Mouse (Mus musculus): ENCODE data around the gene Slc25a44. TPM values are rescaled to one million over a fixed set of nuclear protein-coding genes. Genes with fewer than 3 reads are reported as not detected.

Slc25a44 gene
- total RNA-seq, 1 experiment, result 13.6 TPM

GRCm38 (mm10) chr3:88420771-88421170 is 4.2 kb downstream of the Slc25a44 start:
- Histone ChIP-seq H3K9me3 (ENCODE audit: control insufficient read depth, insufficient read depth, low read depth, low read length) (no peaks in the 10 kb centered on the region), H3K4me1 (ENCODE audit: control insufficient read depth in 2 of 2, insufficient read depth in 2 of 2, low read length in 2 of 2, poor library complexity in 1 of 2) (peaks cover 2 to 11% of the 10 kb centered on the region in 2 experiments; a peak in 3 of 4 replicates), H3K27ac (ENCODE audit: insufficient read depth, low read depth, low read length, poor library complexity, severe bottlenecking) (no peak overlapping the region), H3K4me3 (ENCODE audit: insufficient read depth in 1 of 2, low read depth in 1 of 2, low read length in 2 of 2, poor library complexity in 1 of 2, severe bottlenecking in 1 of 2) (no peak overlapping the region), H3K36me3 (ENCODE audit: control insufficient read depth, insufficient read depth, low read length, poor library complexity, severe bottlenecking) (peaks cover 16% of the 10 kb centered on the region; the same call in 1 of the 2 replicates), H3K9ac (ENCODE audit: insufficient read depth, low read depth, low read length, poor library complexity, severe bottlenecking) (no peak overlapping the region)
- in situ Hi-C loops (cut with MboI; ENCODE audit: low sequenced_read_pairs in 2 of 2, unreplicated experiment in 2 of 2), result no loop called here
- DNase-seq (ENCODE audit: low read depth, low spot score), result no peak
- TF ChIP-seq CHD2 (IDR thresholded peaks at IDR 0.05; ENCODE audit: low read depth, low read length) (no peak), ZNF384 (IDR thresholded peaks at IDR 0.05; ENCODE audit: low read depth, low read length) (no peak), MAFK (IDR thresholded peaks at IDR 0.05; ENCODE audit: insufficient read depth, low read depth, low read length) (no peak), ZC3H11A (IDR thresholded peaks at IDR 0.05; ENCODE audit: borderline replicate concordance, low read depth, low read length) (no peak), HCFC1 (IDR thresholded peaks at IDR 0.05; ENCODE audit: borderline replicate concordance, insufficient read depth, low read length) (no peak)

DNA sequence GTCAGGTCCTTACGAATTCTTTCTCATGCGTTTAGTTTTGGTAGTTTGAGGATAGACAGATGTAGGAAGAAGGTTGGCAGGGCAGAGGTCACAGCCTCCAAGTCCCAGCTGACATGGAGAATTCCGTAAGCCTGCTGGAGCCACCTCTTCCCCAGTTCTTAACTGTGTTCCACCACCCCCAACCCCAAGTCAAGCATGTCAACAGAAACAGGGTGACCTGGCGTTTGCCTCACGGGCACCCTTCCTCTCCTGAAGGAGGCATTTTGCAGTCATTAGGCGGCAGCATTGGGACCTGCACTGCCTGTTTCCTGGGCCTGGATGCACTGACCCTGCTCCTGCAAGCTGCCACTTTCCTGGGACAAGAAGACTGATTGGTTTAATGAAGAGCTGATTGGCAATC is 6.9 kb downstream of the Slc25a44 start:
- Histone ChIP-seq H3K4me1 (ENCODE audit: control insufficient read depth in 2 of 2, insufficient read depth in 2 of 2, low read length in 2 of 2, poor library complexity in 1 of 2) (peaks cover 2 to 6% of the 10 kb centered on the region in 2 experiments; a peak in 2 of 4 replicates), H3K9me3 (ENCODE audit: control insufficient read depth, insufficient read depth, low read depth, low read length) (no peaks in the 10 kb centered on the region), H3K36me3 (ENCODE audit: control insufficient read depth, insufficient read depth, low read length, poor library complexity, severe bottlenecking) (peaks cover 16% of the 10 kb centered on the region; the same call in 1 of the 2 replicates), H3K27ac (ENCODE audit: insufficient read depth, low read depth, low read length, poor library complexity, severe bottlenecking) (no peak overlapping the region), H3K9ac (ENCODE audit: insufficient read depth, low read depth, low read length, poor library complexity, severe bottlenecking) (no peak overlapping the region), H3K4me3 (ENCODE audit: insufficient read depth in 1 of 2, low read depth in 1 of 2, low read length in 2 of 2, poor library complexity in 1 of 2, severe bottlenecking in 1 of 2) (no peak overlapping the region)
- in situ Hi-C loops (cut with MboI; ENCODE audit: low sequenced_read_pairs in 2 of 2, unreplicated experiment in 2 of 2), result no loop called here
- no peak for DNase-seq (ENCODE audit: low read depth, low spot score)
- TF ChIP-seq CHD2 (IDR thresholded peaks at IDR 0.05; ENCODE audit: low read depth, low read length) (no peak), MAFK (IDR thresholded peaks at IDR 0.05; ENCODE audit: insufficient read depth, low read depth, low read length) (no peak), ZC3H11A (IDR thresholded peaks at IDR 0.05; ENCODE audit: borderline replicate concordance, low read depth, low read length) (no peak), HCFC1 (IDR thresholded peaks at IDR 0.05; ENCODE audit: borderline replicate concordance, insufficient read depth, low read length) (no peak), ZNF384 (IDR thresholded peaks at IDR 0.05; ENCODE audit: low read depth, low read length) (no peak)

DNA sequence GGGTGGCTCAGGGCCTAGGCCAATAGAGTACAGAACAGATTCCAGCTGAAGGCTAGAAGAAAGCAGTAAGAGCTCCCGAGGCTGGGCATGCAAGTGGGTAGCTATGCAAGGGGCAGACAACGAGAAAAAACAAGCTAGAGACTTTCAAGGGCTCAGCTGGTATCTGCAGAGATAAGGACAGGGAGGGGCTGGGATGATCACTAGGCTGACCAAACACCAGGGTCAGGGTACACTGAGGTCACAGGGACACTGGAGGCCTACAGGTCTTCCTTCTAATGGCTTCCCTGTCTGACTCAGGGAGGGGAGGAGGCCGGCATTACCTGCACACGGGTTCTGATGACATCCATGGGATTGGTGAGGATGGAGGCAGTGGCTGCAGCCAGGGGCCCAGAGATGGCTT is 9.3 kb downstream of the Slc25a44 start:
- Histone ChIP-seq H3K4me3 (ENCODE audit: insufficient read depth in 1 of 2, low read depth in 1 of 2, low read length in 2 of 2, poor library complexity in 1 of 2, severe bottlenecking in 1 of 2) (no peak overlapping the region), H3K36me3 (ENCODE audit: control insufficient read depth, insufficient read depth, low read length, poor library complexity, severe bottlenecking) (peaks cover 16% of the 10 kb centered on the region), H3K4me1 (ENCODE audit: control insufficient read depth in 2 of 2, insufficient read depth in 2 of 2, low read length in 2 of 2, poor library complexity in 1 of 2) (peaks cover 2 to 5% of the 10 kb centered on the region in 2 experiments; a peak in 2 of 4 replicates), H3K9ac (ENCODE audit: insufficient read depth, low read depth, low read length, poor library complexity, severe bottlenecking) (peak overlapping the region; percentile 3; the same call in 1 of the 2 replicates), H3K27ac (ENCODE audit: insufficient read depth, low read depth, low read length, poor library complexity, severe bottlenecking) (no peak overlapping the region), H3K9me3 (ENCODE audit: control insufficient read depth, insufficient read depth, low read depth, low read length) (no peaks in the 10 kb centered on the region)
- in situ Hi-C loops (cut with MboI; ENCODE audit: low sequenced_read_pairs in 2 of 2, unreplicated experiment in 2 of 2), result no loop called here
- TF ChIP-seq ZNF384 (IDR thresholded peaks at IDR 0.05; ENCODE audit: low read depth, low read length), result no peak
- no peak for TF ChIP-seq MAFK (IDR thresholded peaks at IDR 0.05; ENCODE audit: insufficient read depth, low read depth, low read length)
- TF ChIP-seq CHD2 (IDR thresholded peaks at IDR 0.05; ENCODE audit: low read depth, low read length), result no peak
- TF ChIP-seq HCFC1 (IDR thresholded peaks at IDR 0.05; ENCODE audit: borderline replicate concordance, insufficient read depth, low read length), result no peak
- TF ChIP-seq ZC3H11A (IDR thresholded peaks at IDR 0.05; ENCODE audit: borderline replicate concordance, low read depth, low read length), result no peak
- DNase-seq (ENCODE audit: low read depth, low spot score), result no peak

DNA sequence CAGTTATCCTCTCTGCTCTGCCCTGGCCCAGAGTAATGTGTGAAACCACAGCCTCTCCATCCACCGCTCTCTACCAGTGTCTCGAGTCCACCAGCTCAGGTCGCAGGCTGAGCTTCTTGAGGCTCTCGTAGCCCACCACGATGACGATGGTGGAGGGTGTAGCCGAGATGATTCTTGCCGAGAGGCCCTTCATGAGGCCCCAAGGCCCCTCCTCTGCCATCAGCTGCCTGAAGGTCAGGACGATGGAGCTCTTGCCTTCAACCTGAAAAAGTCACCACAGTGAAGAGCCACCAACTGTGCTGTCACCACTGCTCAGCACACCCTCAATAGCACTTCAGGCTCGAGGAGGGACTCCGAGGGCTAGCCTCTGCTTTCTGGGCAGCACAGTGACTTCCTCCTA is 12.3 kb downstream of the Slc25a44 start:
- no peak overlapping the region for H3K27ac ChIP-seq (ENCODE audit: insufficient read depth, low read depth, low read length, poor library complexity, severe bottlenecking)
- H3K36me3 ChIP-seq (ENCODE audit: control insufficient read depth, insufficient read depth, low read length, poor library complexity, severe bottlenecking), result peaks cover 6% of the 10 kb centered on the region
- no peak for DNase-seq (ENCODE audit: low read depth, low spot score)
- H3K4me1 ChIP-seq (ENCODE audit: control insufficient read depth in 2 of 2, insufficient read depth in 2 of 2, low read length in 2 of 2, poor library complexity in 1 of 2), result peaks cover 2 to 5% of the 10 kb centered on the region in 2 experiments; a peak in 2 of 4 replicates
- in situ Hi-C loops (cut with MboI; ENCODE audit: low sequenced_read_pairs in 2 of 2, unreplicated experiment in 2 of 2), result no loop called here
- no peak overlapping the region for H3K4me3 ChIP-seq (ENCODE audit: insufficient read depth in 1 of 2, low read depth in 1 of 2, low read length in 2 of 2, poor library complexity in 1 of 2, severe bottlenecking in 1 of 2)
- no peaks in the 10 kb centered on the region for H3K9me3 ChIP-seq (ENCODE audit: control insufficient read depth, insufficient read depth, low read depth, low read length)
- TF ChIP-seq ZC3H11A (IDR thresholded peaks at IDR 0.05; ENCODE audit: borderline replicate concordance, low read depth, low read length) (no peak), MAFK (IDR thresholded peaks at IDR 0.05; ENCODE audit: insufficient read depth, low read depth, low read length) (no peak), ZNF384 (IDR thresholded peaks at IDR 0.05; ENCODE audit: low read depth, low read length) (no peak), HCFC1 (IDR thresholded peaks at IDR 0.05; ENCODE audit: borderline replicate concordance, insufficient read depth, low read length) (no peak), CHD2 (IDR thresholded peaks at IDR 0.05; ENCODE audit: low read depth, low read length) (no peak)
- no peak overlapping the region for H3K9ac ChIP-seq (ENCODE audit: insufficient read depth, low read depth, low read length, poor library complexity, severe bottlenecking)

All from ES-E14 (cell line).